Mouse (Mus musculus) hindbrain, embryonic 14.5 days (tissue): Measurements from ENCODE around the gene Sun2. TPM values are rescaled to one million over a fixed set of nuclear protein-coding genes. Genes with fewer than 3 reads are reported as not detected.

Source experiments
- ATAC-seq: fragments of 200-750 bp; cut with Nextera tagmentation; 2 replicates; pipeline ENCODE4 v1.8.0; 2017; ENCODE audit warnings: moderate number of reproducible peaks, mild to moderate bottlenecking, moderate TSS enrichment, moderate library complexity; ENCODE audit not compliant: low FRiP score
- DNase-seq: peaks from one replicate; pipeline ENCODE4 v3.0.0-alpha.2; 2015; ENCODE audit warnings: low spot score
- H3K27ac ChIP-seq: fragments of 300-500 bp; sonication (generic); 2 replicates; pipeline ENCODE4 v1.5.1; 2014; ENCODE audit warnings: mild to moderate bottlenecking, moderate library complexity
- H3K27me3 ChIP-seq: fragments of 300-500 bp; sonication (generic); 2 replicates; pipeline ENCODE4 v1.6.1; 2014; ENCODE audit warnings: mild to moderate bottlenecking, low read length, mixed read lengths; ENCODE audit not compliant: control insufficient read depth, insufficient read depth
- H3K36me3 ChIP-seq: fragments of 300-500 bp; sonication (generic); replicated peaks from 2 replicates; pipeline ENCODE4 v1.6.1; 2014; ENCODE audit not compliant: control insufficient read depth, insufficient read depth
- H3K4me1 ChIP-seq: fragments of 300-500 bp; sonication (generic); replicated peaks from 2 replicates; pipeline ENCODE4 v1.6.1; 2014; ENCODE audit warnings: antibody characterized with exemption, low read length, mixed read lengths; ENCODE audit not compliant: control insufficient read depth, insufficient read depth
- H3K4me2 ChIP-seq: fragments of 300-500 bp; sonication (generic); replicated peaks from 2 replicates; pipeline ENCODE4 v1.6.1; 2014; ENCODE audit warnings: mild to moderate bottlenecking, moderate library complexity
- H3K4me3 ChIP-seq: fragments of 300-500 bp; sonication (generic); replicated peaks from 2 replicates; pipeline ENCODE4 v1.5.1; 2014; ENCODE audit warnings: mild to moderate bottlenecking, low read length
- H3K9ac ChIP-seq: fragments of 300-500 bp; sonication (generic); 2 replicates; pipeline ENCODE4 v1.6.1; 2014
- H3K9me3 ChIP-seq: fragments of 300-500 bp; sonication (generic); 2 replicates; pipeline ENCODE4 v1.6.1; 2016; ENCODE audit warnings: low read length; ENCODE audit not compliant: control insufficient read depth
- WGBS: fragments of 180-500 bp; shearing (Covaris S2); extraction: QIAGEN DNeasy Blood & Tissue Kit; methylation state at CpG from one replicate; pipeline ENCODE4 v1.1.7; 2014; 5-methylcytosine and 5-hydroxymethylcytosine counted together
- polyA plus RNA-seq: library from polyadenylated mRNA; unstranded; fragments of >200 nt; fragmentation: Nextera tagmentation; extraction: Ambion mirVana; gene quantifications from 2 replicates; pipeline ENCODE4 v1.2.1, GENCODE M21; 2014

Gene Sun2
- polyA plus RNA-seq, 1 experiment from 2014 or later: 6.7 TPM

DNA sequence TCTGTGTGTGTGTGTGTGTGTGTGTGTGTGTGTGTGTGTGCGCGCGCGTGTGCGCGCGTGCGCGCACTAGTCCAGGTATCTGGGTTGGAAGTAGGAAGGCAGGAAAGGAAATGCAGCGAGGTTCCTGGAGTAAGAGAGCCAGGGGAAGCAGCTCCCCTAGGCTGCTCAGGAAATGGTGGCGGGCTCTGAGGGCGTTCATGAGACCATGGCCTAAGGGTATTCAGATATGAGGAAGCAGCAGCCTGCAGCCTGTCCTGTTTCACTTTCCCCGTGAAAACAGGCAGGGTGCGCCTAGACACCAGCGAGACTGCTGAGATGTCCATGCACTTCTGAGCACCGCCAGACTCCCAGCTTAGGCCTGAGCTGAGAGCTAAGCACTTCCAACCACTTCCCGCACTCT is 9.4 kb upstream of the Sun2 start:
- H3K9ac ChIP-seq: no peak overlapping the region
- H3K4me1 ChIP-seq: no peaks in the 10 kb centered on the region
- 91% methylated on average over 17 of the region's 17 CpGs for WGBS
- H3K9me3 ChIP-seq: no peaks in the 10 kb centered on the region
- DNase-seq (no peak), ATAC-seq (no peak)
- H3K4me2 ChIP-seq: no peak overlapping the region
- no peaks in the 10 kb centered on the region for H3K27me3 ChIP-seq
- no peak overlapping the region for H3K4me3 ChIP-seq
- no peak overlapping the region for H3K27ac ChIP-seq
- H3K36me3 ChIP-seq: 0 out of 2 replicates have a peak, but pooled peaks cover 6% of the 10 kb centered on the region

DNA sequence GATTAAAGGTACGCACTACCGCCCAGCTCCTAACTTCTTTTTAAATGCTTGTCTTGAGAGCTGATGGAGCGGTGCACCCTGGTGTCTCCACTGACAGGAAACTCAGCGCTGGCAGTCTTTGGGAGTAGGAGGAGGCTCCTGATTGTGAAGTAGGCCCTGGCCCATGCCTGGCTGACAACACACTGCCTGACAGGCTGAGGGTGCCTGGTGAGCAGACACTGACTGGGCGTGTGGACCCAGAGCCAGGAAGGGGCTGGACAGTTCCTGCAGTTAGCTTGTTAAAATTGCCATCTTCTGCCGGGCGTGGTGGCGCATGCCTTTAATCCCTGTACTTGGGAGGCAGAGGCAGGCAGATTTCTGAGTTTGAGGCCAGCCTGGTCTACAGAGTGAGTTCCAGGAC is 7.9 kb upstream of the Sun2 start:
- 89% methylated on average over 8 of the region's 8 CpGs for WGBS
- no peak overlapping the region for H3K4me3 ChIP-seq
- H3K9ac ChIP-seq: no peak overlapping the region
- ATAC-seq (no peak), DNase-seq (no peak)
- 0 out of 2 replicates have a peak, but pooled peaks cover 3% of the 10 kb centered on the region for H3K36me3 ChIP-seq
- H3K9me3 ChIP-seq: no peaks in the 10 kb centered on the region
- no peaks in the 10 kb centered on the region for H3K27me3 ChIP-seq
- no peak overlapping the region for H3K4me2 ChIP-seq
- H3K27ac ChIP-seq: no peak overlapping the region
- H3K4me1 ChIP-seq: no peaks in the 10 kb centered on the region

DNA sequence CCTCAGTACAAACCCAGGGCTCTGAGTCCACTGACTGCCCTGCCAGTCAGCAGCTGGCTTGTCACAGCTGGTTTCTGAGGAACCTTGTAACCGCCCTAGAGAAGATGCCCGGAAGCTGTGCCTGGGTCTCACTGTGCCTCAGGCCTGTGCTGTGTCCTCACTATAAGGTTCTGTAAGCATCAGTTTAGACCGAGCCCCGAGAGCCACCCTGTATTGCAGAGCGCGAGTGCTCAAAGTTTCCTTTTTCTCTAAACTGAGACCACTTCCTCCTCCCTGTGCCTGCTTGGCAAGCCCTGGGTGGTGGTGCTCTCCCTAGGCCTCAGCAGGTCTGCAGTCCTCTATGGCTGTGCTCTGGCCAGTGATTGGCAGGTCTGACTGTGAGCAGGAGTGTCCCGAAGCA is 6.8 kb upstream of the Sun2 start:
- Histone ChIP-seq H3K9ac (no peak overlapping the region), H3K27ac (no peak overlapping the region), H3K4me1 (no peaks in the 10 kb centered on the region), H3K4me3 (no peak overlapping the region), H3K9me3 (no peaks in the 10 kb centered on the region), H3K27me3 (no peaks in the 10 kb centered on the region), H3K4me2 (no peak overlapping the region), H3K36me3 (no peaks in the 10 kb centered on the region)
- ATAC-seq (no peak), DNase-seq (no peak)
- WGBS: 97% methylated on average over 7 of the region's 7 CpGs

DNA sequence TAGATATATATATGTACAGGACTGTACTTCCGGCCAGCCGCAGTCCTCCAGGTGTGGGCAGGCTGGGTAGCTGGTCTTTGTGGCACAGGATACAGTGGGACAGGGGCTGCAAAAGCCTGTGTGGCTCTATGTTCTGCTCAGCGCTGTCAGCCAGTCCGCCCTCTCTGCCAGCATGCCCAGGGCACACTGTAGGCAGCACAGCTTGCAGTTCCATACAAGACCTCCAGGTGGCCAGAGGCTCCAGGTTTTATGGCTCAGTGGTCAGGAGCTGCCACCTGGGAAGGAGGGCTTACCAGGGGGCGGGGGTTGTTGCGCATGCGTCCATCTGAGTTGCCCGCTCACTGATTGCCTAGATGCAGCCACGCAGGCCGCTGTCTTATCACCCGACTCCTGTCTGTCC is 5.7 kb upstream of the Sun2 start:
- no peak overlapping the region for H3K4me3 ChIP-seq
- 61% methylated on average over 11 of the region's 11 CpGs for WGBS
- no peak overlapping the region for H3K4me2 ChIP-seq
- peaks cover 3% of the 10 kb centered on the region; the same call in 1 of the 2 replicates for H3K4me1 ChIP-seq
- H3K9me3 ChIP-seq: no peaks in the 10 kb centered on the region
- DNase-seq: peak; percentile 52
- peak; percentile 22; the same call in 1 of the 2 replicates for ATAC-seq
- H3K36me3 ChIP-seq: no peaks in the 10 kb centered on the region
- no peaks in the 10 kb centered on the region for H3K27me3 ChIP-seq
- no peak overlapping the region for H3K27ac ChIP-seq
- H3K9ac ChIP-seq: no peak overlapping the region

DNA sequence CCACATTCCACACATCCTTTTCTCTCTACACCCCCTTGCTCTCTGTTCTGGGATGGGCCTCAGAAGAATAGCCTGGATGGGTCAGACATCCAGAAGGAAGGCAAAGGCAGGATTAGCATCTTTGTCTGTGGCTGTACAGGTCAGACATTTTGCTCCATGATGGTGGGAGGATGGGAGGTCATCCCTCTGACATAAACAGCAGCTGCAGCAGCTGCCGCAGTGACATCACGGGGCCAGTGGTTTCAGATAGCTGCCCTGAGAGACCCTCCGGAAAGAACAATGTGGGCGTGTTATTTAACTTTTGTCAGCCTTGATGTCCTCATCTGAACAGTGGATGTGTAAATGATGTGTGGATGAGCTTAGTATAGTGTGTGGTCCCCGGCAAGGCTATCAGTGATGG is 3.5 kb upstream of the Sun2 start:
- DNase-seq (no peak), ATAC-seq (no peak)
- Histone ChIP-seq H3K9me3 (no peaks in the 10 kb centered on the region), H3K36me3 (no peaks in the 10 kb centered on the region), H3K27ac (no peak overlapping the region), H3K4me3 (no peak overlapping the region), H3K9ac (no peak overlapping the region), H3K4me1 (peaks cover 12% of the 10 kb centered on the region), H3K27me3 (no peaks in the 10 kb centered on the region), H3K4me2 (no peak overlapping the region)
- 85% methylated on average over 5 of the region's 5 CpGs for WGBS

DNA sequence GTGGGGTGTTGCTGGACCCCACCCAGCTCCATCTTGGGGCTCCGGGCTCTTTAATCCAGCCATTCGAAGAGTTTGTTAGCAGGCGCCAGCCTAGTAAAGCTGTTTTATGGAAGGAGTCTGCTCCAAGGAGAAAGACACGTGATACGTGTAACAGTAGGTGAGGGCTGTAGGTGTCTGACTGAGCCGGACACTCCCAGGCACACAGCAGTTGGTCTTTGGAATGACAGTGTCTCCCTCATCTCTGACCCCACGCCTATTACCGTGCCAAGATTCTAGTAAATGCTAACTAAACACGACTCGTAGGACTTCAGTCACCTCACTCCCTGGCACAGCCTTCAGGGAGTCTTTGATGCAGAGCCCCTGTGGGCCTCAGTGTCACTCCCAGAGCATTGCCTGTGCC is 3.0 kb upstream of the Sun2 start:
- ATAC-seq (no peak), DNase-seq (no peak)
- WGBS: 85% methylated on average over 10 of the region's 10 CpGs
- Histone ChIP-seq H3K36me3 (no peaks in the 10 kb centered on the region), H3K4me1 (peaks cover 18% of the 10 kb centered on the region), H3K4me3 (no peak overlapping the region), H3K27ac (no peak overlapping the region), H3K27me3 (no peaks in the 10 kb centered on the region), H3K9ac (no peak overlapping the region), H3K9me3 (no peaks in the 10 kb centered on the region), H3K4me2 (no peak overlapping the region)

DNA sequence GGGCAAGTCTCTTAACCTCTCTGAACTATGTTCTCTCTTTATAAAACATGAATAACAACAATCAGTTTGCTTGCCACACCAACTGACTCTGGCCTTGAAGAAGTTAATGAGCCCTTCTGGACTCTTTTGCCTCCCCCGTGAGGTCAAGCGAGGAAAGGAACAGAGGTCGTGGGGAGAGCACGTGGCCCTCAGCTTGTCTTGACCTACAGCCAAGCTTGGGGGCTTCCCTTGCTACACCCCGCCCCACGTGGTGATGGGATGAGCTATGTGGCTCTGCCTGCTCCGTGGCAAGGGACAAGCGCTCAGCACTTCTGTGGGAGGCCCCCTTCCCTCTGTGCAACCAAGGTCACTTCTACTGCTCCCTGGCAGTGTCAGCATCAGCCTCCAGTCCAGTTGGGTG is 2.4 kb upstream of the Sun2 start:
- no peak overlapping the region for H3K4me2 ChIP-seq
- no peak for DNase-seq
- ATAC-seq: no peak
- peaks cover 19% of the 10 kb centered on the region for H3K4me1 ChIP-seq
- H3K27ac ChIP-seq: no peak overlapping the region
- WGBS: 79% methylated on average over 8 of the region's 8 CpGs
- H3K36me3 ChIP-seq: peaks cover under 1% of the 10 kb centered on the region; the same call in 1 of the 2 replicates
- no peak overlapping the region for H3K4me3 ChIP-seq
- no peaks in the 10 kb centered on the region for H3K27me3 ChIP-seq
- H3K9ac ChIP-seq: no peak overlapping the region
- no peaks in the 10 kb centered on the region for H3K9me3 ChIP-seq

DNA sequence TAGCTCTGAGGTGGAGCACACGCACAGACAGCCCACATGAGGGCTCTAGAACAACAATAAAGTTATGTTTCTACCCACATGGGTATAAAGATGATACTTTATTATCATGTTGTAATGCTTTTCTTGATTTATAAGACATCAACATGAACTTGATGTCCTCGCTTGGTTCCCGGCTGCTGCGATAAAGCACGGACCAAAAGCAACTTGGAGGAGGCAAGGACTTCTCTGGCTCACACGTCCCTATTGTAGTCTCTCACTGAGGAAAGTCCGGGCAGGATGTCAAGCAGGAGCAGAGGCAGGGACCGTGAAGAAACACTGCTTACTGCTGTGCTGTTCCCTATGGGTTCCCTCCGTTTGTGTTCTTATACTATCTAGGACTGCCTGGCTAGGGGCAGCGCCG is 1.7 kb upstream of the Sun2 start:
- Histone ChIP-seq H3K9ac (no peak overlapping the region), H3K9me3 (no peaks in the 10 kb centered on the region), H3K27ac (no peak overlapping the region), H3K4me3 (no peak overlapping the region), H3K4me2 (no peak overlapping the region), H3K4me1 (peaks cover 19% of the 10 kb centered on the region), H3K36me3 (peaks cover 8% of the 10 kb centered on the region; the same call in 1 of the 2 replicates), H3K27me3 (no peaks in the 10 kb centered on the region)
- ATAC-seq (no peak), DNase-seq (no peak)
- WGBS: 94% methylated on average over 11 of the region's 11 CpGs

DNA sequence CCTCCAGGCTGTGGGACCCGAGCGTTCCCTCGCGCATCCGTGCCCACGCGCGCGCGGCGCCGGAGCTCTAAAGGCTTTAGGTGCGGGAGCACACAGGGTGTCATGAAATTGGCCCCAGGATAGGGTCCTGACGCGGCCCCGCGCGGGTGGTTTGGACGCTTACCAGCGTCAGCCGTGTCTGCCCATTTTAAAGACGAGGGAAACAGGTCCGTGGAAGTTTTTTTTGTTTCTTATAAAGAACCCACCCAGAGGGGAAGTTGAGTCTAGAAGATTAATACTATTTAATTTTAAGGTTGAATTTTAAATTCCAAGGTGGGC is 329 bp upstream of the Sun2 start:
- H3K27me3 ChIP-seq: no peaks in the 10 kb centered on the region
- 0% methylated on average over 22 of the region's 23 CpGs for WGBS

DNA sequence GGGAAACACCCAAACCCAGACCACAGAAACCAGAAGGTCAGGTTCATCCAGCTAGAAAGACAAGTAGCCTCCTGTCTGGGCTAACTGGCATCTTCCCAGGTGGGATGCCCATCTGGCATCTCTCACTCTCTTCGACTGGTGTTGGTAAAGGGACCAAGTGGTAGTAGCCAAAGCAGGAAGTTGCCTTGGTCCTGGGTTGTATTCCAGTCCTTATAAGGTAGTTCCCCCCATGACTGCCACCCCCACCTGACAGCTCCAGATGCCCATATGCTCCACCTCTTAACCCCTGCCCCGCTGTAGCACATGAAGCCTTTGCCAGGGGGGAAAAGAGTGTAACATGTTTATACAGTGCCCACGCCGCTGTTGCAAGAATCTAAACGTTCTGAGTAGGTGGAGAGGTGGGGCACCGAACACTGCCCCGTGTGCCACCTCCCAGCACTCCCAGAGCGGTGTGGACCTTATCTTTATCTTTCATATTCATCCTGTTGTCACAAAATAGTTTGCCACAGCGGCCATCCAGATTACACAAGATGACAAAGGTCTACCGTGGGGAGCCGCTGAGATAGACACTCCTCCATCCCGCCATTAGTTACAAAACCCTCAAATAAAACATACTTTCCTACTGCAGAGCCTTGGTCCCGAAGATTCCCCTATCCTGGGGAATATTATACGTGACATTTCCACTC is 1.0 kb downstream of the Sun2 start:
- Histone ChIP-seq H3K9me3 (no peaks in the 10 kb centered on the region), H3K27ac (peak overlapping the region; percentile 70; the same call in 1 of the 2 replicates), H3K27me3 (no peaks in the 10 kb centered on the region), H3K4me1 (peaks cover 19% of the 10 kb centered on the region), H3K4me3 (peak overlapping the region; percentile 92), H3K9ac (peak overlapping the region; percentile 92), H3K4me2 (peak overlapping the region; percentile 74), H3K36me3 (peaks cover 34% of the 10 kb centered on the region)
- ATAC-seq: no peak
- WGBS: 37% methylated on average over 14 of the region's 14 CpGs
- DNase-seq: no peak

More for the DNA sequence above, 329 bp upstream of the Sun2 start:
- peaks cover 19% of the 10 kb centered on the region for H3K4me1 ChIP-seq
- DNase-seq (no peak), ATAC-seq (peak; percentile 38; the same call in 1 of the 2 replicates)
- H3K4me3 ChIP-seq: peak overlapping the region; percentile 92
- peak overlapping the region; percentile 74 for H3K4me2 ChIP-seq
- peak overlapping the region; percentile 66 for H3K27ac ChIP-seq
- no peaks in the 10 kb centered on the region for H3K9me3 ChIP-seq
- H3K9ac ChIP-seq: peak overlapping the region; percentile 92
- peaks cover 21% of the 10 kb centered on the region for H3K36me3 ChIP-seq
